Mouse (Mus musculus) embryonic facial prominence, embryonic 12.5 days (tissue): Measurements from ENCODE around the gene Cbarp. TPM values are rescaled to one million over a fixed set of nuclear protein-coding genes. Genes with fewer than 3 reads are reported as not detected.

Source experiments
- ATAC-seq: fragments of 200-750 bp; cut with Nextera tagmentation; 2 replicates; pipeline ENCODE4 v1.8.0; 2017; ENCODE audit not compliant: insufficient number of reproducible peaks, insufficient read depth, low FRiP score, low TSS enrichment
- H3K27ac ChIP-seq: fragments of 300-500 bp; sonication (generic); 2 replicates; pipeline ENCODE4 v1.5.1; 2016; ENCODE audit warnings: mild to moderate bottlenecking
- H3K27me3 ChIP-seq: fragments of 300-500 bp; sonication (generic); 2 replicates; pipeline ENCODE4 v1.6.1; 2016; ENCODE audit warnings: mild to moderate bottlenecking, moderate library complexity
- H3K36me3 ChIP-seq: fragments of 300-500 bp; sonication (generic); 2 replicates; pipeline ENCODE4 v1.6.1; 2016; ENCODE audit warnings: mild to moderate bottlenecking
- H3K4me1 ChIP-seq: fragments of 300-500 bp; sonication (generic); 2 replicates; pipeline ENCODE4 v1.6.1; 2016
- H3K4me2 ChIP-seq: fragments of 300-500 bp; sonication (generic); replicated peaks from 2 replicates; pipeline ENCODE4 v1.6.1; 2016; ENCODE audit warnings: mild to moderate bottlenecking, moderate library complexity
- H3K4me3 ChIP-seq: fragments of 300-500 bp; sonication (generic); 2 replicates; pipeline ENCODE4 v1.5.1; 2016; ENCODE audit warnings: mild to moderate bottlenecking
- H3K9ac ChIP-seq: fragments of 300-500 bp; sonication (generic); 2 replicates; pipeline ENCODE4 v1.6.1; 2016; ENCODE audit warnings: mild to moderate bottlenecking, moderate library complexity
- H3K9me3 ChIP-seq: fragments of 300-500 bp; sonication (generic); 2 replicates; pipeline ENCODE4 v1.6.1; 2016; ENCODE audit warnings: mild to moderate bottlenecking, moderate library complexity
- WGBS: fragments of 180-500 bp; shearing (Covaris S2); methylation state at CpG from one replicate; pipeline ENCODE4 v1.1.7; 2016; 5-methylcytosine and 5-hydroxymethylcytosine counted together
- polyA plus RNA-seq: library from polyadenylated mRNA; unstranded; fragments of >200 nt; fragmentation: Nextera tagmentation; extraction: Ambion mirVana; gene quantifications from 2 replicates; pipeline ENCODE4 v1.2.1, GENCODE M21; 2016

Gene Cbarp
- polyA plus RNA-seq, 1 experiment from 2014 or later: 8.5 TPM

GRCm38 (mm10) chr10:80161522-80162242 lies 21.0 kb upstream of the Cbarp start:
- Histone ChIP-seq H3K4me1 (peaks cover 69% of the 10 kb centered on the region), H3K9me3 (no peaks in the 10 kb centered on the region), H3K4me2 (peak overlapping the region; percentile 62), H3K9ac (peak overlapping the region; percentile 45), H3K27me3 (no peaks in the 10 kb centered on the region), H3K36me3 (peaks cover 11% of the 10 kb centered on the region), H3K4me3 (peak overlapping the region; percentile 39), H3K27ac (peak overlapping the region; percentile 93)
- no peak for ATAC-seq
- 11% methylated on average over 6 of the region's 7 CpGs for WGBS

- Histone ChIP-seq H3K4me2 (peak overlapping the region; percentile 62), H3K27me3 (no peaks in the 10 kb centered on the region), H3K4me3 (peak overlapping the region; percentile 39), H3K9ac (peak overlapping the region; percentile 45), H3K9me3 (no peaks in the 10 kb centered on the region), H3K36me3 (peaks cover 20% of the 10 kb centered on the region), H3K4me1 (peaks cover 75% of the 10 kb centered on the region), H3K27ac (peak overlapping the region; percentile 93)
- 2% methylated on average over 33 of the region's 33 CpGs for WGBS
- ATAC-seq: no peak
Observed at GRCm38 (mm10) chr10:80160455-80161371, 20.1 kb upstream of the Cbarp start.

GRCm38 (mm10) chr10:80159561-80160454 lies 19.2 kb upstream of the Cbarp start:
- peak overlapping the region; percentile 93 for H3K27ac ChIP-seq
- H3K4me3 ChIP-seq: peak overlapping the region; percentile 39
- H3K9me3 ChIP-seq: no peaks in the 10 kb centered on the region
- peak overlapping the region; percentile 7; the same call in 1 of the 2 replicates for H3K9ac ChIP-seq
- H3K27me3 ChIP-seq: no peaks in the 10 kb centered on the region
- H3K4me1 ChIP-seq: peaks cover 77% of the 10 kb centered on the region
- peak overlapping the region; percentile 62 for H3K4me2 ChIP-seq
- H3K36me3 ChIP-seq: peaks cover 29% of the 10 kb centered on the region
- peak; percentile 67 for ATAC-seq
- WGBS: under 1% methylated on average over 55 of the region's 55 CpGs

GRCm38 (mm10) chr10:80159021-80159560 lies 18.5 kb upstream of the Cbarp start:
- whole genome bisulfite sequencing: 6% methylated on average over 12 of the region's 12 CpGs
- H3K4me1 ChIP-seq: peaks cover 78% of the 10 kb centered on the region

GRCm38 (mm10) chr10:80158307-80158986 lies 17.8 kb upstream of the Cbarp start:
- no peaks in the 10 kb centered on the region for H3K9me3 ChIP-seq
- H3K36me3 ChIP-seq: peaks cover 43% of the 10 kb centered on the region
- H3K4me3 ChIP-seq: peak overlapping the region; percentile 39; the same call in 1 of the 2 replicates
- H3K4me1 ChIP-seq: peaks cover 85% of the 10 kb centered on the region
- peak overlapping the region; percentile 91 for H3K27ac ChIP-seq
- WGBS: 9% methylated on average over 18 of the region's 18 CpGs
- ATAC-seq: no peak
- H3K9ac ChIP-seq: no peak overlapping the region
- H3K4me2 ChIP-seq: peak overlapping the region; percentile 62
- H3K27me3 ChIP-seq: no peaks in the 10 kb centered on the region

More at GRCm38 (mm10) chr10:80159021-80159560, 18.5 kb upstream of the Cbarp start:
- Histone ChIP-seq H3K9ac (peak overlapping the region; percentile 7; the same call in 1 of the 2 replicates), H3K27ac (peak overlapping the region; percentile 91), H3K4me2 (peak overlapping the region; percentile 62), H3K36me3 (peaks cover 36% of the 10 kb centered on the region), H3K4me3 (peak overlapping the region; percentile 39), H3K9me3 (no peaks in the 10 kb centered on the region), H3K27me3 (no peaks in the 10 kb centered on the region)
- ATAC-seq: no peak

- Histone ChIP-seq H3K4me2 (no peak overlapping the region), H3K9me3 (no peaks in the 10 kb centered on the region), H3K4me3 (no peak overlapping the region), H3K36me3 (peaks cover 54% of the 10 kb centered on the region), H3K27me3 (no peaks in the 10 kb centered on the region), H3K27ac (peak overlapping the region; percentile 63), H3K9ac (0 out of 2 replicates have a peak overlapping the region, but pooled peaks have one; percentile 27), H3K4me1 (peaks cover 91% of the 10 kb centered on the region)
- WGBS: 63% methylated on average over 15 of the region's 15 CpGs
- ATAC-seq: no peak
Observed at GRCm38 (mm10) chr10:80157141-80157929, 16.7 kb upstream of the Cbarp start.

GRCm38 (mm10) chr10:80156752-80157053 lies 16.1 kb upstream of the Cbarp start:
- Histone ChIP-seq H3K4me2 (no peak overlapping the region), H3K4me3 (no peak overlapping the region), H3K9ac (peak overlapping the region; percentile 27; the same call in 1 of the 2 replicates)

GRCm38 (mm10) chr10:80156002-80156751 lies 15.5 kb upstream of the Cbarp start:
- Histone ChIP-seq H3K4me1 (peaks cover 83% of the 10 kb centered on the region), H3K4me3 (no peak overlapping the region), H3K36me3 (peaks cover 66% of the 10 kb centered on the region), H3K9ac (peak overlapping the region; percentile 27; the same call in 1 of the 2 replicates), H3K9me3 (no peaks in the 10 kb centered on the region), H3K4me2 (no peak overlapping the region), H3K27ac (peak overlapping the region; percentile 63), H3K27me3 (no peaks in the 10 kb centered on the region)
- ATAC-seq: no peak
- 81% methylated on average over 29 of the region's 29 CpGs for WGBS

More at GRCm38 (mm10) chr10:80156752-80157053, 16.1 kb upstream of the Cbarp start:
- Histone ChIP-seq H3K27me3 (no peaks in the 10 kb centered on the region), H3K27ac (peak overlapping the region; percentile 63), H3K36me3 (peaks cover 60% of the 10 kb centered on the region), H3K4me1 (peaks cover 88% of the 10 kb centered on the region), H3K9me3 (no peaks in the 10 kb centered on the region)
- 54% methylated on average over 7 of the region's 7 CpGs for WGBS
- ATAC-seq: no peak

- WGBS: 25% methylated on average over 1 of the region's 1 CpGs
- Histone ChIP-seq H3K4me3 (no peak overlapping the region), H3K27ac (0 out of 2 replicates have a peak overlapping the region, but pooled peaks have one; percentile 63), H3K4me2 (no peak overlapping the region; the same call in 1 of the 2 replicates), H3K9ac (peak overlapping the region; percentile 7), H3K36me3 (peaks cover 66% of the 10 kb centered on the region), H3K9me3 (no peaks in the 10 kb centered on the region), H3K4me1 (peaks cover 74% of the 10 kb centered on the region), H3K27me3 (no peaks in the 10 kb centered on the region)
- no peak for ATAC-seq
Observed at GRCm38 (mm10) chr10:80155277-80155676, 14.6 kb upstream of the Cbarp start.
